Mouse (Mus musculus): ENCODE measurements around the gene Dnajc8. TPM values are rescaled to one million over a fixed set of nuclear protein-coding genes. Genes with fewer than 3 reads are reported as not detected.
"Not testable (repeated sequence)": the region's sequence is repeated elsewhere in the genome, so short reads cannot be mapped to it uniquely, and the experiment has no call there.

The Dnajc8 gene
- polyA plus RNA-seq, 1 experiment from 2014 or later, result 217 TPM

DNA sequence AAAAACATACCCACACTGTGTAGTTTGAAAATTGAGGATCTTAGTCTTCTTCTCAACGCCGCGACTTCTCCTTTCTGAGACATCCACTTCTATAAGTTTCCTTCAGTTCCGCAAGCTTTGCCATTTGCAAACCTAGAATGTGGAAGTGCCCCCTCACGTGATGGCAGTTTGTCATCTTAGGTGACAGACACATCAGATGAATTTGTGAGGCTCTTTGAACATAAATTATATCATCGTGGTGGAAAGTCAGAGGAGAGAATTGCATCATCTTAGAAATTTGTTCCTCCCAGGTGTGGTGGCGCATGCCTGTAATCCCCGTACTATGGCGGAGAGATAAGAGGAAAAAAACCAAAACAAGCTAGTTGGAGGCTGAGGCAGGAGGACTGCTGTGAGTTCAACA, 57.6 kb downstream of the Dnajc8 start:
- H3K9ac ChIP-seq (ENCODE audit: low read length), result no peak overlapping the region
- H3K27me3 ChIP-seq (ENCODE audit: control insufficient read depth, insufficient read depth, low read length), result no peaks in the 10 kb centered on the region
- ATAC-seq (replicated peaks; ENCODE audit: low FRiP score), result no peak
- WGBS, result 93% methylated on average over 9 of the region's 9 CpGs
- DNase-seq (ENCODE audit: low spot score), result no peak
- no peak overlapping the region for H3K4me3 ChIP-seq (ENCODE audit: low read depth, low read length)
- H3K27ac ChIP-seq (ENCODE audit: low read depth, low read length), result no peak overlapping the region
- no peaks in the 10 kb centered on the region for H3K4me1 ChIP-seq (replicated peaks; ENCODE audit: control insufficient read depth, insufficient read depth, low read length)
- H3K4me2 ChIP-seq (ENCODE audit: low read depth, low read length, severe bottlenecking), result no peak overlapping the region
- no peaks in the 10 kb centered on the region for H3K9me3 ChIP-seq (ENCODE audit: control insufficient read depth, low read length)
- no peaks in the 10 kb centered on the region for H3K36me3 ChIP-seq (ENCODE audit: control insufficient read depth, insufficient read depth, low read length)

DNA sequence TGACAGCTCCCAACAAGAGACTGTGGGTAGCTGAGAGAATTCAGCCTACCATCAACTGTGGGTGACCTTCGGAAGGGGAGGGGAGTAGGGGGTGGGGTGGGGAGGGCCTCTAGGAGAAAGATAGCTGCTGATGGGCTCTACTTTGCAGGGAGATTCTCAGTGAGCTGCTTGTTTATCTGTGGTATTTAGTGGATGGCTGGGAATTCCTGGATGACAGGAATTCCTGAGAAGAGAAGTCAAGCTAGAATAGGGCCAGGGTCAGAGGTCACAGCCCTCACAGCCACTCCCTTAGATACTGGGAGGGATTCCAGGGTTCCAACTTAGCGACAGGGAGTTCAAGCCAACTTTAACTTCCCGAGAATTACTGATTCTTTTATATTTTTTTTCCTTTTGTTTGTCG, 58.8 kb downstream of the Dnajc8 start:
- Histone ChIP-seq H3K9ac (ENCODE audit: low read length) (no peak overlapping the region), H3K27ac (ENCODE audit: low read depth, low read length) (no peak overlapping the region), H3K4me3 (ENCODE audit: low read depth, low read length) (no peak overlapping the region), H3K4me2 (ENCODE audit: low read depth, low read length, severe bottlenecking) (no peak overlapping the region), H3K9me3 (ENCODE audit: control insufficient read depth, low read length) (no peaks in the 10 kb centered on the region), H3K4me1 (replicated peaks; ENCODE audit: control insufficient read depth, insufficient read depth, low read length) (no peaks in the 10 kb centered on the region), H3K36me3 (ENCODE audit: control insufficient read depth, insufficient read depth, low read length) (no peaks in the 10 kb centered on the region), H3K27me3 (ENCODE audit: control insufficient read depth, insufficient read depth, low read length) (no peaks in the 10 kb centered on the region)
- ATAC-seq (replicated peaks; ENCODE audit: low FRiP score) (no peak), DNase-seq (ENCODE audit: low spot score) (no peak)
- WGBS, result 57% methylated on average over 4 of the region's 4 CpGs

DNA sequence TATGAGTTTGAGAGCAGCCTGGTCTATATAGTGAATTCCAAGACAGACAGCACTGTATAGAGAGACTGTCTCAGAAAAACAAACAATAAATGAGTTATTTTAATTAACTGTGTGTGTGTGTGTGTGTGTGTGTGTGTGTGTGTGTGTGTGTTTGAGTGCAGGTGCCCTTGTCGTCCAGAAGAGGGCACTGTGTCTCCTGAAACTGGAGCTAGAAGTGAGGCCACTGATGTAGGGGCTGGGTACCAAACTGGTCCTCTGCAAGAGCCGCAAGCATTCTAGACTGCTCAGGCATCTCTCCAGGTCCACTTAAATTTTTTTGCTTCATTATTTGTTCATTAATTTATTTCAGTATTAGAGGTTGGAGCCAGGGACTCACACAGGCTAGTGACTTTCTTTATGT, 63.5 kb downstream of the Dnajc8 start:
- H3K27me3 ChIP-seq (ENCODE audit: control insufficient read depth, insufficient read depth, low read length), result no peaks in the 10 kb centered on the region
- no peaks in the 10 kb centered on the region for H3K36me3 ChIP-seq (ENCODE audit: control insufficient read depth, insufficient read depth, low read length)
- H3K4me3 ChIP-seq (ENCODE audit: low read depth, low read length), result no peak overlapping the region
- WGBS, result 78% methylated on average over 2 of the region's 2 CpGs
- ATAC-seq (replicated peaks; ENCODE audit: low FRiP score) (no peak), DNase-seq (ENCODE audit: low spot score) (no peak)
- H3K9ac ChIP-seq (ENCODE audit: low read length), result no peak overlapping the region
- H3K4me2 ChIP-seq (ENCODE audit: low read depth, low read length, severe bottlenecking), result no peak overlapping the region
- no peak overlapping the region for H3K27ac ChIP-seq (ENCODE audit: low read depth, low read length)
- H3K9me3 ChIP-seq (ENCODE audit: control insufficient read depth, low read length), result no peaks in the 10 kb centered on the region
- H3K4me1 ChIP-seq (replicated peaks; ENCODE audit: control insufficient read depth, insufficient read depth, low read length), result no peaks in the 10 kb centered on the region

DNA sequence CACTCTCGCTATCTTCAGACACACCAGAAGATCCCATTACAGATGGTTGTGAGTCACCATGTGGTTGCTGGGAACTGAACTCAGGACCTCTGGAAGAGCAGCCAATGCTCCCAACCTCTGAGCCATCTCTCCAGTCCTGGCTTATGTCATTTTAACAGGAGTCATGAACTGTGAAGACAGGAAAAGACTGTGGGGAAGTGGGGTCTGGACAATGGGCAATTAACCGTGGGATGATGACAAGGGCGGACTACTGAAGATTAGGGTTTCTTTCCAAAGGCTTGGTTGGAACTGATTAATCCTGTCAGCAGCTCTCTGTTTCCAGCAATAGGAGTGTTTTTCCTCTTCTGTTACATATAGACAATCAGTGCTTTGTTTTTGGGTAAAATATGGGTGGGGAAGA, 64.4 kb downstream of the Dnajc8 start:
- ATAC-seq (replicated peaks; ENCODE audit: low FRiP score), result no peak
- Histone ChIP-seq H3K9me3 (ENCODE audit: control insufficient read depth, low read length) (no peaks in the 10 kb centered on the region), H3K27me3 (ENCODE audit: control insufficient read depth, insufficient read depth, low read length) (no peaks in the 10 kb centered on the region), H3K9ac (ENCODE audit: low read length) (no peak overlapping the region), H3K4me2 (ENCODE audit: low read depth, low read length, severe bottlenecking) (no peak overlapping the region), H3K36me3 (ENCODE audit: control insufficient read depth, insufficient read depth, low read length) (no peaks in the 10 kb centered on the region), H3K4me1 (replicated peaks; ENCODE audit: control insufficient read depth, insufficient read depth, low read length) (no peaks in the 10 kb centered on the region), H3K27ac (ENCODE audit: low read depth, low read length) (no peak overlapping the region), H3K4me3 (ENCODE audit: low read depth, low read length) (no peak overlapping the region)
- 85% methylated on average over 3 of the region's 3 CpGs for WGBS
- DNase-seq (ENCODE audit: low spot score), result no peak

DNA sequence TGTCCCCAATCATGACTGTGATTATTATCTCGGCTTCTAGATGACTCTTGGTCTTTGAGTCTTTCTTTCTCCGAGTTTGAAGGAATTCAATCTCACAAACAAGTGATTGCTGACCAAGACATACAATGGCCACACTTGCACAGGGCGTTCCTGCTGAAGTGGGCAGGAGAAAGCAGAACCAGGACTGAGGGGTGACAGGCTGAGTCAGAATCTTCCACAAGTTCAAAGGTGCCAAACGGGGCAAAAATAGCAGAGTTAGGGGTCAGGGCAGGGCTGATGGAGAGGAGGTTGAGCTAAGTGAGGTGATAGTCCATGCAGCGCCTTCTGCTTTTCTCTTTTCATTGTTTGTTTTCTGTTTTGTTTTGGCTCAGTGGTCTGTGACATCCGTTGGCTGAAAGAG, 65.1 kb downstream of the Dnajc8 start:
- Histone ChIP-seq H3K27me3 (ENCODE audit: control insufficient read depth, insufficient read depth, low read length) (no peaks in the 10 kb centered on the region), H3K4me3 (ENCODE audit: low read depth, low read length) (no peak overlapping the region), H3K9ac (ENCODE audit: low read length) (no peak overlapping the region), H3K4me1 (replicated peaks; ENCODE audit: control insufficient read depth, insufficient read depth, low read length) (no peaks in the 10 kb centered on the region), H3K27ac (ENCODE audit: low read depth, low read length) (no peak overlapping the region), H3K4me2 (ENCODE audit: low read depth, low read length, severe bottlenecking) (no peak overlapping the region), H3K9me3 (ENCODE audit: control insufficient read depth, low read length) (no peaks in the 10 kb centered on the region), H3K36me3 (ENCODE audit: control insufficient read depth, insufficient read depth, low read length) (no peaks in the 10 kb centered on the region)
- 89% methylated on average over 6 of the region's 6 CpGs for WGBS
- DNase-seq (ENCODE audit: low spot score) (no peak), ATAC-seq (replicated peaks; ENCODE audit: low FRiP score) (no peak)

DNA sequence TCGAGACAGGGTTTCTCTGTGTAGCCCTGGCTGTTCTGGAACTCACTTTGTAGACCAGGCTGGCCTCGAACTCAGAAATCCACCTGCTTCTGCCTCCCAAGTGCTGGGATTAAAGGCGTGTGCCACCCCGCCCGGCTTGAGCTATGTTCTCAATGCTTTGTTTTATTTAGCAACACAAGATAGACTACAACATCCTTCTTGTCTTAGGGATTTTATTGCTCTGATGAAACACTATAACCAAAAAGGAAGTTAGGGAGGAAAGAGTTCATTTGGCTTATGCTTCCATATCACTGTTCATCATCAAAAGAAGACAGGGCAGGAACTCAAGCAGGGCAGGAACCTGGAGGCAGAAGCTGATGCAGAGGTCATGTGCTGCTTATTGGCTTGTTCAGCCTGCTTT, 65.9 kb downstream of the Dnajc8 start:
- not testable (repeated sequence) for H3K9ac ChIP-seq (ENCODE audit: low read length); H3K4me1 ChIP-seq (replicated peaks; ENCODE audit: control insufficient read depth, insufficient read depth, low read length); H3K4me3 ChIP-seq (ENCODE audit: low read depth, low read length); H3K36me3 ChIP-seq (ENCODE audit: control insufficient read depth, insufficient read depth, low read length); DNase-seq (ENCODE audit: low spot score); H3K9me3 ChIP-seq (ENCODE audit: control insufficient read depth, low read length); H3K4me2 ChIP-seq (ENCODE audit: low read depth, low read length, severe bottlenecking); H3K27ac ChIP-seq (ENCODE audit: low read depth, low read length); H3K27me3 ChIP-seq (ENCODE audit: control insufficient read depth, insufficient read depth, low read length); ATAC-seq (replicated peaks; ENCODE audit: low FRiP score)
- WGBS, result 81% methylated on average over 5 of the region's 5 CpGs

Other genes with a start within 250 kb of the Dnajc8 start
- gene Rab42, start 232.2 kb upstream of the Dnajc8 start, polyA plus RNA-seq (2014; fragmentation: Nextera tagmentation; extraction: Ambion mirVana), result 1.1 and 1.2 TPM in 2 replicates
- 88.9 and 89.5 TPM in 2 replicates for gene Trnau1ap, start 206.0 kb upstream of the Dnajc8 start, polyA plus RNA-seq (2014; fragmentation: Nextera tagmentation; extraction: Ambion mirVana)
- 93.2 and 103 TPM in 2 replicates for gene Rcc1, start 181.9 kb upstream of the Dnajc8 start, polyA plus RNA-seq (2014; fragmentation: Nextera tagmentation; extraction: Ambion mirVana)
- gene Phactr4, start 113.1 kb upstream of the Dnajc8 start, polyA plus RNA-seq (2014; fragmentation: Nextera tagmentation; extraction: Ambion mirVana), result 29.3 and 30.5 TPM in 2 replicates
- gene Med18, start 71.6 kb upstream of the Dnajc8 start, polyA plus RNA-seq (2014; fragmentation: Nextera tagmentation; extraction: Ambion mirVana), result 27.2 and 31.8 TPM in 2 replicates
- 9.4 and 9.5 TPM in 2 replicates for gene Sesn2, start 25.0 kb upstream of the Dnajc8 start, polyA plus RNA-seq (2014; fragmentation: Nextera tagmentation; extraction: Ambion mirVana)
- 905 and 906 TPM in 2 replicates for gene Atpif1, start 1.9 kb upstream of the Dnajc8 start, polyA plus RNA-seq (2014; fragmentation: Nextera tagmentation; extraction: Ambion mirVana)
- 0.25 and 0.40 TPM in 2 replicates for gene Ptafr, start 28.5 kb downstream of the Dnajc8 start, polyA plus RNA-seq (2014; fragmentation: Nextera tagmentation; extraction: Ambion mirVana)
- gene Eya3, start 103.4 kb downstream of the Dnajc8 start, polyA plus RNA-seq (2014; fragmentation: Nextera tagmentation; extraction: Ambion mirVana), result 31.6 and 31.9 TPM in 2 replicates
- 4.8 and 5.5 TPM in 2 replicates for gene Xkr8, start 197.0 kb downstream of the Dnajc8 start, polyA plus RNA-seq (2014; fragmentation: Nextera tagmentation; extraction: Ambion mirVana)
- 3.8 and 4.6 TPM in 2 replicates for gene Smpdl3b, start 221.7 kb downstream of the Dnajc8 start, polyA plus RNA-seq (2014; fragmentation: Nextera tagmentation; extraction: Ambion mirVana)
- gene Rpa2, start 232.8 kb downstream of the Dnajc8 start, polyA plus RNA-seq (2014; fragmentation: Nextera tagmentation; extraction: Ambion mirVana), result 177 and 187 TPM in 2 replicates